Mouse (Mus musculus) spleen, postnatal 10 days (tissue): Measurements from ENCODE around the gene Ergic2.

ENCODE experiments used
- DNase-seq, 2 experiments: peaks; one replicate each; pipeline ENCODE4 v3.0.0; 2021 to 2022; ENCODE audit warnings: low spot score in 2 of 2

The Ergic2 gene

DNA sequence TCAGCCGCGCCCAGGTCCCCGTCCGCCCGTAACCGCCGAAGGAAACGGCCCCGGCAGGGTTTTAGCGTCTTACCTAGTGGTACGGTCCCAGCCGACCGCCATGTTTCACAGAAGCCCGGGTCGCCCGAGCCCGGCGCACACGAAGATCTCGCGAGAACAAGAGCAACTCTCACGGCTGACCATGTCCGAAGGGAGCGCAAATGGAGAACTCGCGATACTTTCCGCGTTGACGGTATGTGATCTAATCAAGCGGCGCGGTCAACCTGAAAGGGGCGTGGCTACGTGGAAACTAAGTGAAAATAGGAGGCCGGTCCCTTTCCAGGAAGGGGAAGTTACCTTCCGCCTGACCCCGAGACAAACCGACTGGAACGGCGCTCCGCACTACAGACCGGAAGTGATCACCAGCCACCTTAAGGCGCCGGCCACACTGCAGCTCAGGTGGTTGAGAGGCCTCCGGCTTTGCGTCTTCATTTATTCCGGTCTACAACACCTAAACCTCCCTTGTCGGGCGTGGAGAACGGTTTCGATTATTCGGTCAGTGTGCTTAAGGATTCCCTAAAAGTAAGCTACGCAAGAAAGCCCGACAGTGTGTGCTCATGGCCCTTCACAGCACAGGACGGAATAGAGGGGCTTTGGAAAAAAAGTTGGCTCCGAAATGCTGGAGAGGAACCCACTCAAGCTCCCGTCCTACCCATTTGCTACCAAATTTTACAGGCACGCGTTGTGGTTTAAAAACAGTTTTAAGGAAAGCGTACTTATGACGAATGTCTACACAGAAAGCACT lies at the start of gene Ergic2:
TSS of gene Ergic2 (minus strand) at position 478 of the 784 bp plus-strand sequence.
- peak; percentile 90 to 97 for DNase-seq

DNA sequence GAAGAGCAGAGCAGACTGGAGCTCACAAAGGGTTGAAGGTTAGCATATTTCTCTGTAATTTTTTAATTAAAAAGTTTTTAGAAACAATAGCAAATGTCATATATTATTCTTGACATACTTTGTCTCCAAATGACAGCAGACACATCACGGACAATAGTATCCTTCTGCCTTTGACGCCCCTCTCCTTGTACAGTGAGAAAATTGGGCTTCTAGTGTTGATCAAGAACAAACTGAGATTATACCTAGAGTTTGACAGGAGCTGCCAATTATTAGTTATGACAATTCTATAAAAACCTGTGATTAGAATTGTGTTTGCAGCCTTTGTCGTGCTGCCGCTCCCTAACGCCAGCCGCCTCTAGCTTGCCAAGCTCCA lies 48.5 kb upstream of the Ergic2 start:
- DNase-seq = no peak

DNA sequence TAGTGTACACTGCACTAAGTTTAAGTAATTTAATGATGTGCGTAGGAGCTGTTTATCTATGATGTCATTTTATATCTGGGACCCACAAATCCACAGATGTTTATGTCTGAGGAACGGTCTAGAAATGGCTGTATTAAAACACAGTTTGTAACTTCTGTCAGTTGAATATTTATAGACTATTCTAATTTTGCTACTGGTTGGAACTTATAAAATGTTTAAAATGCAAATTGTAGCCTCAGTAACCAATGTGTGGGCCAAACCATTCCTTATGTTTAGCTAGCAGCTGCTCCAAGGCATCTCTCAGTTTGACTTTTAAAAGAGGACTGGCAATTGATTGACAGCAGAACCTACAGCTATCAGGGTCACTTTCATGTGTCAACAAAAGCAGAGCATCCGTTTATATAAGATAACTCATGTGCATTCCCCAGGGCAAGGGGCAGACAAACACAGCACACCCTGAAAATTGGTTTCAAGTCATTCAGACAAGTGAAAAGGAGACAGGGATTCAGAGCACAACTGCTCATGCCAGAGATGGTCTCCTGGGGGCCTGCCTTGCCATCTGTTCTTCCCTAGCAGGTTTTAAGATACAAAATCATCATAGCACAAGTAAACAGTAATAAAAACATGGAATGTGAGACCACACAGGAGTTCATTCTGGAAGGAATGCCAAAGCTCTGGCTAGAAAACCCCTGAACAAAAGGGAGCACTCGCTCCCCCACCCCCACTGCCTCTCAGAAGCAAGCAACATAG lies 48.0 kb upstream of the Ergic2 start:
- no peak for DNase-seq

DNA sequence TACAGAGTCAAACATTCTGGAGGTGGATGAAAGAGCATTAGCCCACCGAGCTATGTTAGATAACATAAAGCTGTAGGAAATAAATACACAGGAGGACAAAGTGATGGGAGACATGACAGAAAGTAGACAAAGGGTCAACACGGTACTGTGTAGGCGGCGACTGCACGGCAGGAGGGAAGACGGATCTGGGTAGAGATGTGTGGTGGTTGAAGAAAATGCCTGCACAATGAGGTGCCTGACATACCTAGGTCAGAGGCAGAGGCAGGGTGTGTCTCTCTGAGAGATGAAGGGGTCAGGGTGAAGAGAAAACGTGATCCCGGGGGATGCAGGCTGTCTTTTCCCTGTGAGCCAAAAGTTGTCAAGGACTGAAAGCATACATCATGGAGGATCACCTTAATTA lies 46.9 kb upstream of the Ergic2 start:
- no peak for DNase-seq

DNA sequence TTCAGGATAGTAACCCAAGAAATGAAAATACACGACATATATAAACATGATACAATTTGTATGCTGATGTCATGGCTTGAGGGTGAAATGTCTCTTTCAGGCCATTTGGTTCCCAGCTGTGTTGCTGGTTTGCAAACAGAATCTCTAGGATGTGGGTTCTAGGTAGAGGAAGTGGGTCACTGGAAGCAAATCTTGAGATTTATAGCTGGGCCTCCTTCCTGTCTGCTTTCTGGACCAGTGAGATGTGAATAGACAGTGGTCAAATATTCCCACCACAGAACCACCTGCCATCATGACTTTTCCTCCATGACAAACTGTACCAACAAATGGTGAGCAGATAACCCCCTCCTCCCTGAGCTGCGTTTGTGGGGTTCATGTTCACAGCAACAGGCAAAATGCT lies 45.6 kb upstream of the Ergic2 start:
- no peak for DNase-seq

DNA sequence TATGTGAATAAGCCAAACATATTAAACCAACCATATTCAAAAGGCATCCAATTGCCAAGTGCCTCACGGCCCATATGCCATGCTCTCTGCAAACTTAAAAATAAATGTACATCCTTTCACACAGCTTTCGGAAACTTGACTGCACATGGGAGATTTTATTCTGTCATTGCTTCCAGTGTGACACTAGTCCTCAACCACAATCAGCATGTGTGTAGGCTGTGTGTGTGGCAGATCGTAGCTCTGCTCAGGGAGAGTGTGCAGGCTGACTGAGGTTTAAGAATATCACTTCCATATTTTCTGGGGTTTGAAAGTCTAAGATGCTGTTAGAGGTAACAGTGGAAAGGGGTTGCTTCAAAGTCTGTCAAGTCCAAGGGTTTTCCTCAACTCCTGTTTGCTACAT lies 43.9 kb upstream of the Ergic2 start:
- no peak for DNase-seq

DNA sequence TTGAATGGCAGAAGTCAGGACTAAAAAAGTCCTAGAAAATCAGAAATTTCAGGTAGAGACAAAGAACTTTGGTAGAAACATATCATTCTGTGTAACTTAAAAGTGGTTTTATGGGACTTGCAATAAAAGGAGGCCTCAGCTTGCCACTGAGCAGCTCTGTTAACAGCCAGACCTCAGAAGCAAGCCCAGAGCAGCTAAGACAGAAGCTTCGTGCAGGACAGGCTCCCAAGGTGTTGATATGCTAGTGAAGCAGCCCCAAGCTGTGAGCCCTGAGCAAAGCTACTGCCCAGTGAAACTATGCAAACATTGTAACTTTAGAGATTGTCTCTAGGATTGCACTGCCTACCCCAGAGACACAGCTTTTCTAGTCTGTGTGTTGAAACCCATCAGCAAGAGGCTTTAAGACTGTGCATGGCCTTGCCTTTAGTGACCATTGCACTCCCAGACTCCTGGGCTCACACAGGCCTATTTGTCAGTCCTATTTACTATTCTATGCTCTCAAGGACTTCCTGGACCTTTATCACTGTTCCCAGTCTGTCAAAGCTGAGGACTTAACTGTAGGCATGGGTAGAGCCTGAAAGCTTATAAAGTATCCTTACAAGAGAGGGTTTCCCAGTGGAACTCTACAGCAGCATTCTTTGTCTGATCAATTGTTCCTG lies 43.4 kb upstream of the Ergic2 start:
- DNase-seq = no peak

DNA sequence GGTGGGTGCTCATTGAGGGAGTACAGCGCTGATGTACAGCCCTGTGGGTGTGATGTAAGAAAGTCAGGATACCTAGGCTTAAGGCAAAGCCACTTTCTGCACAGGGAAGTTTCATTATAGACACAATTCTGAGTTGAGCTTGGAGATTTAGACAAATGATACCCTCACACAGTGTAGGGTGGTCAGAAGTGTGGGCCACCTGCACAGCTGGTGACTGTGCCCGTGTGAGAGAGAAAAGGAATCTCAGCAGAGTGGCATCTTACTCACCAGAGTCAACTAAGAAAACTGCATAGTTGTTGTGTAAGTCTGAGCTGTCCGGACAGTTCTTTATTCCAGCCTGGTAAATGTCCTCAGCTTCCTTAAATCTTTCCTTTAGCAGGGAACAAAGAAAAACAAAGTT lies 37.0 kb upstream of the Ergic2 start:
- no peak for DNase-seq

DNA sequence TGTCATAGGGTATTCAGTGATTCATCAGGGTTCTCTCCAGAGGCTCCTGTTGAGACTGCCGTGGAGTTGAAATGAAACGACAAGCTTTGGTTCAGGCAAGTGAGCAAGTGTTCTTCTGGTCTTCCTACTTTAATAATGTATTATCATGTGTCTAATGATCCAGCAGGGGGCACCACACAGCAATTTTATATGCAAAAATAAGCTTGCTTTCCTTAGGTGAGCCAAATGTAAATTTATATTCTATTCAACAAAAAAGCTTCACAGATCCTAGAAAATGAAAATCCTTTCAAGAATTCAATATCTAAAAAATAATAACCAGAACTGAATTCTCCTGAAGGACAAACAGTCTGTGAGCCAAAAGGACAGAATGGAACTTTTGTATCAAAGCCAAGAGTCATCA lies 36.5 kb upstream of the Ergic2 start:
- peak in 1 of 2 experiments; percentile 56 for DNase-seq

DNA sequence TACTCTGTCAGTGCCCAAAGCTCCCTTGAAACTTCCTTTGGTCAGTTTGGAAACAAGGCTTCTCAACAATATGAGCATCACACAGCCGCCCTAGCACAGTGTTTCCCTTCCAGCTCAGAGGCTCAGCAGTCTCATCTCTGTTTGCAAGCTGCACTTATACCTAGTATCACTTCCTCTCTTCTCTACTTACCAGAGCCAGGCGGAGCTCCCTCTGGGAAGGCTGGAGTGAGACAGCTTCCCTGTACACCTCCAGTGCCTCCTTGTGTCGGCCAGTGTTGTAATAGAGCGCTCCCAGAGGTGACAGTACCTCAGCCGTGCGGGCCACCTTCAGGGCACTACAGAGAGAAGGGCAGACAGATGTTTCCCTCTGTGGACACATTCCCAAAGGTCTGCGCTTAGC lies 34.4 kb upstream of the Ergic2 start:
- DNase-seq = no peak

DNA sequence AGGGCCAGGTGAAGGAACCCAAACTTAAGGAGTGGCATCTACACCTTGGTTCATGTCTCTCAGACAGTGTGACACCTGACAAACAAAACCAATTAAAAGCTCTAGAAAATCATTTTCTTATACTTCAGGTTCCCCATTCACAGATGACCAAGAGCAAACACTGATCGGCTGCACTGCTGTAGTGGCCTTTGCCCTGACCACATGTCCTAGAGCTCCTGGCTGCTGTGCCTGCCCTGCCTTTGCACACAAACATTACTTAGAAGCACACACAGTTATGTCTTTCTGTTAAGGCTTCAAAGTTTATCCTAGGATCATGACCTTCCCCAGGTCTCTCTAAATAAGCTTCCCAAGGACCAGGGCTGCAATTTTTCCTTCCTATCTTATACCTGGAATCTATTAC lies 32.7 kb upstream of the Ergic2 start:
- DNase-seq = no peak

DNA sequence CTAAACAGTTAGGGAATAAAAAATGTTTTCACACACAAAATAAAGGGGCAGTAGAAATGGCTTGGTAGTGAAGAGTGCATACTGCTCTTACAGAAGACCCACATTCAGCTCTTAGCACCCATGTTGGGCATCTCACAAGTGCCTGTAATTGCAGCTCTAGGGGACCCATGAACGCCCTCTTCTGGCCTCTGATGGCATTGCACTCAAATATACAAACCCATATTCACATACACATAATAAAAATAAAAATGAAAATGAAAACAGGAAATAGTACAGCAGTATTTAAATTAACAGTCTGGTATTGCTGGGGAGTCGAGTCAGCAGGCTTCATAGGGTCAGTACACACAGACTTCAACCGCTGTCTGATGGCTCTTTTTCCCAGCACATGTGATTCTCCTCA lies 30.1 kb upstream of the Ergic2 start:
- DNase-seq = no peak

DNA sequence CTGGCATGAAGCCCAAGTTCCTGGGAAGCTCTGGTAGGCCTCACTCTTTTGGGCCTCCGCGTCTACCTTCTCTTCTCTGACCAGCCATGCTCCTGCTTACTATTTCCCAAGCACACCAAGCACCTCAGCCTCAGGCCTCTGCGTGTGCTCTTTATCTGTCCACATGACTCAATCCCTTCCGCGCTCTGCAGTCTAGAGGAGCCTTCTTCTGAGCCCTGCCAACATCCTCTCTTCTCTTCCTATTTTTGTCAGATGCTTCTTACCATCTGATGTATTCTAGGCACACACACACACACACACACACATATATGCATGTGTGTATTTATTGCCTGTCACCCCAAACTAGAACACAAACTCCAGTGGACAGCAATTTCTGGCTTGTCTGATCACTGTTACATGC lies 29.5 kb upstream of the Ergic2 start:
- DNase-seq = no peak

DNA sequence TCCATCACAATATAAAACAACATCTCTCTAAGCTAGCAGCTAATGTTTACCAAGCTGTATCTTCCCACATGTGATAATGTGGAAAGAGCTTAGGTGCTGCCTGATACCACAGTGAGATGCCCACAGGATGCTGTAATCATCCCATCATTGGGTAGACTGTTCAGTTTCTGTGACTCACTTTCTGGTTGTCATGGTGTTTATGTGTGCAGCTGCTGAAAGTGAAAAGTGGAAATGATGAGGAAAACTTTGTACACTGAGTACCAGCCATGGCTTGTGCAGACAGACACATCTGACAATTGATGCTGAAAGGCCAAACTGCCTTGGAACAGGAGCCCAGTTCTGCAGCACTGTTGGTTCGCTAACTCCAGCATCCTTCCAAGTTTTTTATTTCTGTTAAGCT lies 27.1 kb upstream of the Ergic2 start:
- DNase-seq = no peak

DNA sequence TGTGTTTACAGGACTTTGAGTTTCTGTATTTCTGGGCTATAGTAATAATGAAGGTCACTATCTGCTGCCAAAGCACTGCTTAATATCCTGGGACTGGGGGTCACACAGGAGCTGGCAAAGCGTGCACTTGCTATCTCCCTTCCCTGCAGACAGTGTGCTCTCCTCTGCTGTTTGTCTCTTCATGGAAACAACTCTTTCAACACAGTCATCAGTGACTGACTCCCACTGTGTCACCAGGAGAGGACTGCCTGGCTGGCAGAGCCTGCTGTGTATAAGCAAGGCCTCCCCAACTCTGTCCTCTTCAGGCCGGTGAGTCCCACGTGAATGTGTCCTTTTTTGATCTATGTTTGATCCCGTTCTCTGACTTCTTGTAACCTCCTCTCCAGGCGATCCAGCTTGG lies 25.3 kb upstream of the Ergic2 start:
- DNase-seq = no peak

DNA sequence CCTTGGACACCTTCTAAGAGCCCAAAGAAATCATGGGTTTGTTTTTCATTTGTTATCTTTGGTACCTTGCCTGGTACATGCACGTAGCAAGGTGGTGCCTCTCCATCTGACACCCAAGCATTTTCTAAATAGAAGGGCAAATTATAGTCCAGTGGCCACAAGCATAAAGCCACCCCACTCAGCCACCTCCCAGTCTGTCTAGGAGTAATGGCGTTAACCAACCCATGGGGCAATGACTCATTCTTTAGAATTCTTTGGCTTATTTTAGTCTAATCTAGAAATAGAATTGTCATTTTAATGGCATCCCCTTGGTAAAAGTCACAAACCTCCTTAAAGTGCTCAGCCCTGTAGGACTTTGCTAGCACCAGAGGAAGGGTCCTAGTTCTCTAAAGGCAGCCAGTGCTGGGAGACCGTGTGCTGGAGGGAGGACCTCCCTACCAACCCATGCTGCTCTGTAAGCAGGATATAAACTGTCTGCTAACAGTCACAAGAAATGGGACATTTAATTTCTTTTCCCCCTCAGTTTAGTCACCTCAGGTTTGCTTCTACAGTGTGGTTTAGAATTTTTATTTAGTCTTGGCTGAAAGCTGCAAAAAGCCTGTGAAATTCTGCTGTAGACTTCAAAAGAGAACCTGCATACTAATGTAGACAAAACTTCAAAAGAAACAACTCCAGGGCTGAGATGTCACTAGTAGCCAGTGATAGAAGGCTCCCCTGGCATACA lies 22.1 kb upstream of the Ergic2 start:
- no peak for DNase-seq

DNA sequence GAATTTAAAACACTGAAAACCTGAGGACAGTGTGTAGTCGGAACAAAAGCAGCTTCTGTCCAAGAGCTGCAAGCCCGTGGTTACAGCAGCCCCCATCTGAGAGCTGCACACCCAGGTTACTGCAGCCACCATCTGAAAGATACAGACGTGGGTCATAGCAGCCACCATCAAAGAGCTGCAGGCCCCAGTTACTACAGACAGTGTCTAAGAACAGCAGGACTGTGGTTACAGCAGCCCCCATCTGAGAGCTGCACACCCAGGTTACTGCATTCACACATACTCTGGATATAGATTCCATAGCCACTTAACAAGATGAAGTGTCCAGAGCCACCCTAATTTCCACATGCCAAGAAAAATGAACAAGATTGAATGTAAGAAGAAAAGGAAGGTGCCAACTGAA lies 15.4 kb upstream of the Ergic2 start:
- DNase-seq = no peak

DNA sequence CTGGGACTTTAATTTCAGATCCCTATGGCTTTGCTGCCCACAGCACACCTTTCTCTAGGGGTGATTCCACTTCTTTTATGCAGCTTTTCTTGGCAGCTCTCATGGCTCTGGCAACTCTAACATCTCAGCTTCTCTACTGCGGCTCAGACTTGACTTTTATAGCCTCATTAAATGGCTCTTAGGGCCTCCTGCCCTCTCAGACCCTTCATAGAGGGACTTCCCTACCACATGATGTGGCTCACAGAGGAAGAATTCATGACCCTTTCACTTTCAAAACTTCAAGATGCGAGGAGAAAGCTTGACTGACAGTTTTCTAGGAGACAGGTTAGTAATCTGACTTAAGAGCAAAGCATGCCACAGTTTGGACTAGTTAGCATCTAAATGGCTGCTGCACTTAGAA lies 10.5 kb upstream of the Ergic2 start:
- no peak for DNase-seq

DNA sequence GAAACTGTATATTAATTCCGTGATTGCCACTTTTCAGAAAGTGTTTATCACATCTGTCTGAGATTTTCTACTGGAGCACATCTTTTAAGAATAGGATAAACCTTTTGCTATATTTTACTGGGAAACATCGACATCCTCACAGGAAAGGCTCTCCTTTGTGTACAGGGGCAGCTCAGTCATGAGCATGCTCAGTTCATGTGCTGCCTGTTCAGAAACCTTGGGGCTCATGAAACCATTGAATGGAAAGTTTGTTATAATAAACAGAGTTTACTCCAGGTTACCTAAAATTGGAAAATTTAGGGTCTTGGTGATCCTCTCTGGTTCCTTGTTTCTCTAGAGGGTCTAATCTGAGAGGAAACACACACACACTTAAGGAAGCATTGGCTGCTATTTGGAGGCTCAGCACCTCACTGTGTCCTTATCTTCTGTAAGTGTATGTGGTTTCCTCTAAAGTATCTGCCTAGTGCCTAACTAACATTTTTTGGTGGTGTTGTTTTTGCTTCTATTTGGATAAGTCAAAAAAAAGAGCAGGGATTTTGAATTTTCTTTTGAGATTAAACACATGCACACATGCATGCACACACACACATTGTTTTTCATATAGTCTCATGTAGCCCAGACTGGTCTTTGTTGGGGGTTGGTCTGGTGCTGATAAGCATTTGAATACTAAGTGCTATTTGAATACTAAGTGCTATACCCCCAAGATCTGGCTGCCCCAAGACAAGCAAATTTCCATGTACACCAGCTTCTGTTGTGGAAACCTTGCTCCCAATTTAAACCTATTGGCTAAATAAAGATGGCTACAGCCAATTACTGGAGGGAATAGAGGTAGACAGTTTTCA lies 6.3 kb upstream of the Ergic2 start:
- no peak for DNase-seq

DNA sequence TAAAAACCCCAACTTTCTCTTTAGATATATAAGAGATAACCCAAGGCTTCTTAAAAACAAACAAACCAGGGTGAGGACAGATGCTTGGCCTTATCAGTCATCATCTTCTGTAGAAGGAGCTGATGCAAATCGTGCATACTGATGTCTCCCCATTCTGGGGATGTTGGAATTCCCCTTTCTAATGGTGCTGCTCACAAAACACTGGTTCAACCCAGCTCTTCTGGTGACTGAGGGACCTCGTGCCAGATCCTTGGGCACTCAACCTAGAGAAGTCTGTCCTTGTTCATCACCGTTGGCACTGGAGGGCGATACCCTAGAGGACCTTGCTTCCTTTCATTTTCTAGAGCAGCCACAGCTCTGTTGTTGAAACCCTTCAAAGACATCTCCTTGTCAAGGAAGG lies 4.6 kb upstream of the Ergic2 start:
- DNase-seq = no peak

DNA sequence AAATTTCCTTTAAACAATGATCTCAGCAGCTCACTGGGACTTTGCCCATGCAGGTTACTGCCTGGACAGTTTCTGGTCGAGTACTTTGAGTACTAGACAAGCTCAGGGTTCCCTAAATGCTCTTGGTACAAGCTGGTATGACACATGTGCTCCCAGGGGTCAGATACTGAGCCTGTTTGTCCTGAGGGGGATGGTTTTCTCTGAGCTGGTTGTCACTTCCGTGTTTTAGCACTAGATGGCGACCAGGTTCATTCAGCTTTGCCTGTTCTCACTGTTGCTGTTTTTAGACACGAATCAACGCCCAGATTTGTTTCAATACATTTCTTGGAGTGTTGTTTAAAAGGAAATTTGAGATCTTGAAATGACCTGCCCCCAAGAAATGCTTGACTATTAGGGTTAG lies 2.6 kb upstream of the Ergic2 start:
- DNase-seq = peak; percentile 19 to 62
